Mouse (Mus musculus) limb, embryonic 11.5 days (tissue): ENCODE results near the gene Rassf3. TPM values are rescaled to one million over a fixed set of nuclear protein-coding genes. Genes with fewer than 3 reads are reported as not detected.

Experiments
- ATAC-seq: fragments of 200-750 bp; cut with Nextera tagmentation; 2 replicates; pipeline ENCODE4 v1.8.0; 2017; ENCODE audit warnings: low read depth; ENCODE audit not compliant: insufficient number of reproducible peaks, low FRiP score, low TSS enrichment
- DNase-seq: peaks from one replicate; pipeline ENCODE4 v3.0.0-alpha.2; 2015; ENCODE audit warnings: low spot score
- H3K27ac ChIP-seq: fragments of 300-500 bp; sonication (generic); replicated peaks from 2 replicates; pipeline ENCODE4 v1.5.1; 2014; ENCODE audit warnings: low read depth, mild to moderate bottlenecking, low read length
- H3K27me3 ChIP-seq: fragments of 300-500 bp; sonication (generic); 2 replicates; pipeline ENCODE4 v1.6.1; 2014; ENCODE audit warnings: mild to moderate bottlenecking, low read length, mixed read lengths; ENCODE audit not compliant: control insufficient read depth, insufficient read depth
- H3K36me3 ChIP-seq: fragments of 300-500 bp; sonication (generic); 2 replicates; pipeline ENCODE4 v1.6.1; 2014; ENCODE audit warnings: mild to moderate bottlenecking, low read length, moderate library complexity, mixed read lengths; ENCODE audit not compliant: control insufficient read depth, insufficient read depth
- H3K4me1 ChIP-seq: fragments of 300-500 bp; sonication (generic); 2 replicates; pipeline ENCODE4 v1.6.1; 2014; ENCODE audit warnings: low read length, mixed read lengths; ENCODE audit not compliant: control insufficient read depth, insufficient read depth
- H3K4me2 ChIP-seq: fragments of 300-500 bp; sonication (generic); 2 replicates; pipeline ENCODE4 v1.6.1; 2014; ENCODE audit warnings: low read depth, mild to moderate bottlenecking, moderate library complexity; ENCODE audit not compliant: severe bottlenecking
- H3K4me3 ChIP-seq: fragments of 300-500 bp; sonication (generic); 2 replicates; pipeline ENCODE4 v1.5.1; 2014; ENCODE audit warnings: low read depth, low read length
- H3K9ac ChIP-seq: fragments of 300-500 bp; sonication (generic); 2 replicates; pipeline ENCODE4 v1.6.1; 2014; ENCODE audit warnings: mild to moderate bottlenecking, low read length
- H3K9me3 ChIP-seq: fragments of 300-500 bp; sonication (generic); 2 replicates; pipeline ENCODE4 v1.6.1; 2016; ENCODE audit warnings: low read length; ENCODE audit not compliant: control insufficient read depth
- WGBS: fragments of 180-500 bp; shearing (Covaris S2); extraction: QIAGEN DNeasy Blood & Tissue Kit; methylation state at CpG from one replicate; pipeline ENCODE4 v1.1.7; 2014; 5-methylcytosine and 5-hydroxymethylcytosine counted together
- polyA plus RNA-seq: library from polyadenylated mRNA; unstranded; fragments of >200 nt; fragmentation: Nextera tagmentation; extraction: Ambion mirVana; gene quantifications from 2 replicates; pipeline ENCODE4 v1.2.1, GENCODE M21; 2014

The Rassf3 gene
- polyA plus RNA-seq, 1 experiment from 2014 or later = 16.5 TPM

- ATAC-seq = no peak
- DNase-seq = no peak
- 96% methylated on average over 8 of the region's 8 CpGs for WGBS
- no peak overlapping the region for H3K9ac ChIP-seq
- peaks cover 12% of the 10 kb centered on the region; the same call in 1 of the 2 replicates for H3K4me1 ChIP-seq
- H3K27me3 ChIP-seq = no peaks in the 10 kb centered on the region
- H3K4me3 ChIP-seq = no peak overlapping the region
- no peak overlapping the region for H3K4me2 ChIP-seq
- H3K27ac ChIP-seq = no peak overlapping the region
- H3K36me3 ChIP-seq = no peaks in the 10 kb centered on the region
- H3K9me3 ChIP-seq = no peaks in the 10 kb centered on the region
Measured at GRCm38 (mm10) chr10:121445808-121446207, 30.3 kb downstream of the Rassf3 start.

- ATAC-seq (no peak), DNase-seq (no peak)
- Histone ChIP-seq H3K4me1 (peaks cover 19% of the 10 kb centered on the region), H3K9ac (no peak overlapping the region), H3K9me3 (no peaks in the 10 kb centered on the region), H3K36me3 (no peaks in the 10 kb centered on the region), H3K4me3 (no peak overlapping the region), H3K27me3 (no peaks in the 10 kb centered on the region), H3K27ac (no peak overlapping the region), H3K4me2 (no peak overlapping the region)
- WGBS = 96% methylated on average over 7 of the region's 7 CpGs
Measured at GRCm38 (mm10) chr10:121444198-121444597, 31.9 kb downstream of the Rassf3 start.

GRCm38 (mm10) chr10:121443791-121444190, 32.4 kb downstream of the Rassf3 start:
- Histone ChIP-seq H3K9me3 (no peaks in the 10 kb centered on the region), H3K9ac (no peak overlapping the region), H3K27ac (no peak overlapping the region), H3K4me2 (no peak overlapping the region), H3K4me3 (no peak overlapping the region), H3K36me3 (no peaks in the 10 kb centered on the region), H3K4me1 (peaks cover 17% of the 10 kb centered on the region), H3K27me3 (no peaks in the 10 kb centered on the region)
- WGBS = 90% methylated on average over 9 of the region's 9 CpGs
- DNase-seq (no peak), ATAC-seq (no peak)

GRCm38 (mm10) chr10:121439310-121439731, 36.8 kb downstream of the Rassf3 start:
- H3K4me3 ChIP-seq = no peak overlapping the region
- H3K36me3 ChIP-seq = no peaks in the 10 kb centered on the region
- H3K27me3 ChIP-seq = no peaks in the 10 kb centered on the region
- ATAC-seq (no peak), DNase-seq (no peak)
- H3K4me1 ChIP-seq = peaks cover 39% of the 10 kb centered on the region
- 89% methylated on average over 12 of the region's 12 CpGs for WGBS
- H3K27ac ChIP-seq = no peak overlapping the region
- H3K9ac ChIP-seq = no peak overlapping the region
- no peaks in the 10 kb centered on the region for H3K9me3 ChIP-seq
- H3K4me2 ChIP-seq = no peak overlapping the region

- Histone ChIP-seq H3K4me3 (no peak overlapping the region), H3K27ac (peak overlapping the region; percentile 52; the same call in 1 of the 2 replicates), H3K27me3 (no peaks in the 10 kb centered on the region), H3K36me3 (no peaks in the 10 kb centered on the region), H3K9me3 (no peaks in the 10 kb centered on the region), H3K9ac (no peak overlapping the region), H3K4me2 (no peak overlapping the region), H3K4me1 (peaks cover 42% of the 10 kb centered on the region)
- DNase-seq (no peak), ATAC-seq (no peak)
- WGBS = 75% methylated on average over 5 of the region's 8 CpGs
Measured at GRCm38 (mm10) chr10:121438109-121438508, 38.0 kb downstream of the Rassf3 start.

- peak overlapping the region; percentile 37; the same call in 1 of the 2 replicates for H3K4me2 ChIP-seq
- H3K4me1 ChIP-seq = peaks cover 53% of the 10 kb centered on the region
- H3K9ac ChIP-seq = no peak overlapping the region; the same call in 1 of the 2 replicates
- WGBS = 12% methylated on average over 4 of the region's 4 CpGs
- H3K4me3 ChIP-seq = no peak overlapping the region
- H3K27ac ChIP-seq = peak overlapping the region; percentile 89
- ATAC-seq = 0 out of 2 replicates have a peak, but pooled peaks have one; percentile 31
- DNase-seq = peak; percentile 56
- H3K36me3 ChIP-seq = no peaks in the 10 kb centered on the region
- H3K9me3 ChIP-seq = no peaks in the 10 kb centered on the region
- no peaks in the 10 kb centered on the region for H3K27me3 ChIP-seq
Measured at GRCm38 (mm10) chr10:121436693-121437092, 39.5 kb downstream of the Rassf3 start.

- WGBS = 6% methylated on average over 8 of the region's 8 CpGs
- Histone ChIP-seq H3K4me3 (no peak overlapping the region), H3K4me2 (peak overlapping the region; percentile 37), H3K9ac (peak overlapping the region; percentile 17; the same call in 1 of the 2 replicates), H3K27ac (peak overlapping the region; percentile 89), H3K9me3 (no peaks in the 10 kb centered on the region), H3K4me1 (peaks cover 56% of the 10 kb centered on the region), H3K36me3 (no peaks in the 10 kb centered on the region), H3K27me3 (no peaks in the 10 kb centered on the region)
- DNase-seq = peak; percentile 69
- ATAC-seq = no peak
Measured at GRCm38 (mm10) chr10:121436258-121436645, 39.9 kb downstream of the Rassf3 start.

GRCm38 (mm10) chr10:121435546-121436257, 40.4 kb downstream of the Rassf3 start:
- Histone ChIP-seq H3K4me1 (peaks cover 61% of the 10 kb centered on the region), H3K27me3 (no peaks in the 10 kb centered on the region), H3K9me3 (no peaks in the 10 kb centered on the region), H3K27ac (peak overlapping the region; percentile 89), H3K4me2 (peak overlapping the region; percentile 37), H3K36me3 (no peaks in the 10 kb centered on the region), H3K4me3 (no peak overlapping the region), H3K9ac (no peak overlapping the region)
- DNase-seq = peak; percentile 64
- ATAC-seq = no peak
- WGBS = 19% methylated on average over 28 of the region's 28 CpGs
